Mouse (Mus musculus) midbrain, embryonic 14.5 days (tissue): ENCODE results near the gene Ldhal6b. TPM values are rescaled to one million over a fixed set of nuclear protein-coding genes. Genes with fewer than 3 reads are reported as not detected.
"Not testable (repeated sequence)": the region's sequence is repeated elsewhere in the genome, so short reads cannot be mapped to it uniquely, and the experiment has no call there.

Source experiments
- ATAC-seq: fragments of 200-750 bp; cut with Nextera tagmentation; 2 replicates; pipeline ENCODE4 v1.8.0; 2017; ENCODE audit warnings: moderate number of reproducible peaks, moderate library complexity; ENCODE audit not compliant: low FRiP score, low TSS enrichment
- DNase-seq: peaks from one replicate; pipeline ENCODE4 v3.0.0-alpha.2; 2015
- H3K27ac ChIP-seq: fragments of 300-500 bp; sonication (generic); replicated peaks from 2 replicates; pipeline ENCODE4 v1.5.1; 2014; ENCODE audit warnings: mild to moderate bottlenecking, low read depth, low read length, moderate library complexity
- H3K27me3 ChIP-seq: fragments of 300-500 bp; sonication (generic); 2 replicates; pipeline ENCODE4 v1.6.1; 2014; ENCODE audit warnings: low read length, control low read depth, mixed read lengths; ENCODE audit not compliant: control insufficient read depth, insufficient read depth
- H3K36me3 ChIP-seq: fragments of 300-500 bp; sonication (generic); 2 replicates; pipeline ENCODE4 v1.6.1; 2014; ENCODE audit warnings: low read length, control low read depth; ENCODE audit not compliant: control insufficient read depth, insufficient read depth
- H3K4me1 ChIP-seq: fragments of 300-500 bp; sonication (generic); 2 replicates; pipeline ENCODE4 v1.6.1; 2014; ENCODE audit warnings: mild to moderate bottlenecking, antibody characterized with exemption, low read length, control low read depth; ENCODE audit not compliant: control insufficient read depth, insufficient read depth
- H3K4me2 ChIP-seq: fragments of 300-500 bp; sonication (generic); 2 replicates; pipeline ENCODE4 v1.6.1; 2014; ENCODE audit warnings: mild to moderate bottlenecking, low read length, moderate library complexity
- H3K4me3 ChIP-seq: fragments of 300-500 bp; sonication (generic); replicated peaks from 2 replicates; pipeline ENCODE4 v1.5.1; 2014; ENCODE audit warnings: low read depth, low read length
- H3K9ac ChIP-seq: fragments of 300-500 bp; sonication (generic); replicated peaks from 2 replicates; pipeline ENCODE4 v1.6.1; 2014; ENCODE audit warnings: mild to moderate bottlenecking, low read length, moderate library complexity
- H3K9me3 ChIP-seq: fragments of 300-500 bp; sonication (generic); 2 replicates; pipeline ENCODE4 v1.6.1; 2016; ENCODE audit warnings: low read length, control low read depth, mixed read lengths; ENCODE audit not compliant: control insufficient read depth
- WGBS: fragments of 180-500 bp; shearing (Covaris S2); extraction: QIAGEN DNeasy Blood & Tissue Kit; methylation state at CpG from one replicate; pipeline ENCODE4 v1.1.7; 2014; 5-methylcytosine and 5-hydroxymethylcytosine counted together
- polyA plus RNA-seq: library from polyadenylated mRNA; unstranded; fragments of >200 nt; fragmentation: Nextera tagmentation; extraction: Ambion mirVana; gene quantifications from 2 replicates; pipeline ENCODE4 v1.2.1, GENCODE M21; 2014

The Ldhal6b gene
- polyA plus RNA-seq = not detected in 2 replicates

GRCm38 (mm10) chr17:5418545-5418944, at the start of gene Ldhal6b:
Gene Ldhal6b, minus strand, starts transcription at chr17:5418767.
- Histone ChIP-seq H3K36me3 (peaks cover 21% of the 10 kb centered on the region), H3K27ac (no peak within 1 kb of the TSS), H3K4me1 (no peaks in the 10 kb centered on the region), H3K4me3 (no peak within 1 kb of the TSS), H3K9me3 (no peaks in the 10 kb centered on the region), H3K27me3 (no peaks in the 10 kb centered on the region), H3K9ac (no peak within 1 kb of the TSS), H3K4me2 (no peak within 1 kb of the TSS)
- no peak for DNase-seq
- 98% methylated on average over 11 of the region's 11 CpGs for WGBS
- ATAC-seq = no peak

GRCm38 (mm10) chr17:5467177-5467576, 48.6 kb upstream of the Ldhal6b start:
- no peak for ATAC-seq
- WGBS = 46% methylated on average over 4 of the region's 4 CpGs

GRCm38 (mm10) chr17:5466736-5467135, 48.2 kb upstream of the Ldhal6b start:
- no peaks in the 10 kb centered on the region for H3K27me3 ChIP-seq
- no peak for DNase-seq
- WGBS = 74% methylated on average over 8 of the region's 8 CpGs

More at GRCm38 (mm10) chr17:5467177-5467576, 48.6 kb upstream of the Ldhal6b start:
- Histone ChIP-seq H3K9me3 (no peaks in the 10 kb centered on the region), H3K4me2 (no peak overlapping the region), H3K27me3 (no peaks in the 10 kb centered on the region), H3K27ac (no peak overlapping the region), H3K4me1 (no peaks in the 10 kb centered on the region), H3K36me3 (no peaks in the 10 kb centered on the region), H3K4me3 (no peak overlapping the region), H3K9ac (no peak overlapping the region)
- no peak for DNase-seq

GRCm38 (mm10) chr17:5463912-5464311, 45.3 kb upstream of the Ldhal6b start:
- no peak for ATAC-seq
- Histone ChIP-seq H3K4me2 (no peak overlapping the region), H3K9me3 (no peaks in the 10 kb centered on the region), H3K4me3 (no peak overlapping the region), H3K4me1 (no peaks in the 10 kb centered on the region), H3K9ac (no peak overlapping the region), H3K27ac (no peak overlapping the region), H3K36me3 (no peaks in the 10 kb centered on the region), H3K27me3 (no peaks in the 10 kb centered on the region)
- no peak for DNase-seq
- 92% methylated on average over 2 of the region's 2 CpGs for WGBS

More at GRCm38 (mm10) chr17:5466736-5467135, 48.2 kb upstream of the Ldhal6b start:
- H3K9me3 ChIP-seq = no peaks in the 10 kb centered on the region
- no peak overlapping the region for H3K4me3 ChIP-seq
- no peak for ATAC-seq
- H3K4me1 ChIP-seq = no peaks in the 10 kb centered on the region
- no peak overlapping the region for H3K27ac ChIP-seq
- H3K36me3 ChIP-seq = no peaks in the 10 kb centered on the region
- no peak overlapping the region for H3K9ac ChIP-seq
- no peak overlapping the region for H3K4me2 ChIP-seq

GRCm38 (mm10) chr17:5453657-5454056, 35.1 kb upstream of the Ldhal6b start:
- Histone ChIP-seq H3K9me3 (no peaks in the 10 kb centered on the region), H3K9ac (no peak overlapping the region), H3K27me3 (no peaks in the 10 kb centered on the region), H3K36me3 (no peaks in the 10 kb centered on the region), H3K4me1 (no peaks in the 10 kb centered on the region), H3K27ac (no peak overlapping the region), H3K4me3 (no peak overlapping the region), H3K4me2 (no peak overlapping the region)
- no peak for DNase-seq
- ATAC-seq = no peak
- WGBS = 78% methylated on average over 4 of the region's 4 CpGs

GRCm38 (mm10) chr17:5443751-5444150, 25.2 kb upstream of the Ldhal6b start:
- Histone ChIP-seq H3K4me1 (peaks cover 14% of the 10 kb centered on the region), H3K36me3 (no peaks in the 10 kb centered on the region), H3K9ac (no peak overlapping the region), H3K9me3 (no peaks in the 10 kb centered on the region), H3K27me3 (no peaks in the 10 kb centered on the region), H3K4me3 (no peak overlapping the region), H3K4me2 (no peak overlapping the region), H3K27ac (no peak overlapping the region)
- DNase-seq (no peak), ATAC-seq (no peak)
- WGBS = 62% methylated on average over 5 of the region's 5 CpGs

- ATAC-seq (no peak), DNase-seq (no peak)
- peaks cover 16% of the 10 kb centered on the region for H3K4me1 ChIP-seq
- H3K4me3 ChIP-seq = no peak overlapping the region
- no peak overlapping the region for H3K4me2 ChIP-seq
- H3K9me3 ChIP-seq = no peaks in the 10 kb centered on the region
- H3K27ac ChIP-seq = no peak overlapping the region
- H3K36me3 ChIP-seq = no peaks in the 10 kb centered on the region
- no peak overlapping the region for H3K9ac ChIP-seq
- WGBS = 82% methylated on average over 3 of the region's 3 CpGs
- H3K27me3 ChIP-seq = no peaks in the 10 kb centered on the region
These were observed 24.7 kb upstream of the Ldhal6b start for GRCm38 (mm10) chr17:5443260-5443659.

GRCm38 (mm10) chr17:5442403-5442802, 23.8 kb upstream of the Ldhal6b start:
- not testable (repeated sequence) for DNase-seq, H3K9me3 ChIP-seq, H3K4me2 ChIP-seq, H3K27ac ChIP-seq, H3K36me3 ChIP-seq, H3K27me3 ChIP-seq, H3K4me3 ChIP-seq, H3K9ac ChIP-seq, ATAC-seq
- peaks cover 16% of the 10 kb centered on the region for H3K4me1 ChIP-seq
- WGBS = 81% methylated on average over 5 of the region's 5 CpGs

GRCm38 (mm10) chr17:5440159-5440971, 21.8 kb upstream of the Ldhal6b start, which contains the start of gene Tmem242:
Gene Tmem242, minus strand, starts transcription at chr17:5440259.
- no peaks in the 10 kb centered on the region; the same call in 1 of the 2 replicates for H3K36me3 ChIP-seq
- peak within 1 kb of the TSS; percentile 75 for H3K27ac ChIP-seq
- peak within 1 kb of the TSS; percentile 56 for H3K4me3 ChIP-seq
- peaks cover 16% of the 10 kb centered on the region for H3K4me1 ChIP-seq
- no peaks in the 10 kb centered on the region for H3K9me3 ChIP-seq
- peak within 1 kb of the TSS; percentile 74 for H3K9ac ChIP-seq
- ATAC-seq (peak; percentile 90), DNase-seq (peak; percentile 96)
- peak within 1 kb of the TSS; percentile 75 for H3K4me2 ChIP-seq
- H3K27me3 ChIP-seq = no peaks in the 10 kb centered on the region
- under 1% methylated on average over 27 of the region's 27 CpGs for WGBS
